Mouse (Mus musculus) cerebellum, adult 2 months (tissue): ENCODE measurements around the gene Timm10b.

ENCODE experiments used
- CTCF ChIP-seq: fragments of 200-500 bp; IDR thresholded peaks from 2 replicates; pipeline ENCODE4 v1.5.1; 2011; ENCODE audit warnings: low read depth, mild to moderate bottlenecking, control low read depth, low read length, moderate library complexity, borderline replicate concordance; ENCODE audit not compliant: insufficient read depth
- POLR2A ChIP-seq: fragments of 200-500 bp; IDR thresholded peaks from 2 replicates; pipeline ENCODE4 v1.6.1; 2011; ENCODE audit warnings: low read length, control low read depth, borderline replicate concordance; ENCODE audit not compliant: insufficient read depth

DNA sequence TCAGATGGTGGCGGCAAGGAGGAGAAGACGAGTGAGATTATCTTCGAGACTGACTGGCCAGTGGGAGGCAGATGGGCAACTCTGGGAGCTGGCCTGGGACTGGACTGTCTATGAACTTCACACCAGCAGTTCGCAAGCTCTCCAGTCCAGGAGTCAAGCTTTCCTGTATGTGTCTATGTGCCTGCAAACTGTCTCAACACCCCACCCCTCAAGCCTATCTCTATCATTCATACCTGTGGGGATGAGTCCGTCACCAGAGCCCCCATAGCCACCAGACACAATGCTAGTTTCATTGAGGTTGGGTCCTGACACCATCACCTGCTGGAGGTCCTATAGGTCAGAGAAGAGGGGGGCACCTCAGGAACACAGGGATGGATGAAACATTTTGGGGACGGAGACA lies 1.1 kb upstream of the Timm10b start:
- TF ChIP-seq CTCF (no peak), POLR2A (no peak)
